Mouse (Mus musculus): Measurements from ENCODE around the gene Tex9.

GRCm38 (mm10) chr9:72477306-72477705 lies 14.7 kb downstream of the Tex9 start:
- no peak for TF ChIP-seq CTCF (IDR thresholded peaks at IDR 0.05; ENCODE audit: insufficient read depth, low read length)
- no peak for TF ChIP-seq POLR2A (IDR thresholded peaks at IDR 0.05; ENCODE audit: borderline replicate concordance, extremely low read depth, low read depth, low read length)

Data from lung, adult 2 months (tissue).